In genomic region chr11:117809407-117810311, GRCm38 (mm10) we compare ENCODE assay signal across 1 mouse cellular context.
TF ChIP-seq lines count a peak whose summit lies in the region.

TSS of gene Gm20708 (plus strand) at chr11:117809668.
TSS of gene Syngr2 (plus strand) at chr11:117809668.

TF ChIP-seq in MEL, 35 proteins besides CTCF, POLR2A, EP300 and RAD21 (continued from another document):
- no peak for TF ChIP-seq MAFK (IDR thresholded peaks at IDR 0.05; ENCODE audit: borderline replicate concordance, low read depth, low read length)
- TF ChIP-seq MYB (IDR thresholded peaks at IDR 0.05; ENCODE audit: low read depth, low read length): no peak
- no peak for TF ChIP-seq KAT2A (conservative IDR thresholded peaks at IDR 0.05; ENCODE audit: low read depth, low read length)
